21 mouse cellular contexts compared by ENCODE assay signal in genomic region chr3:145728336-145728735, GRCm38 (mm10). TPM values are rescaled to one million over a fixed set of nuclear protein-coding genes. Genes with fewer than 3 reads are reported as not detected.
DNase-seq lines count a peak whose midpoint lies in the region; ATAC-seq lines count a peak whose summit lies in the region.
"Had no signal": no experiment of that assay in that cellular context is flagged by ENCODE, and none has a peak within 500 bp of the region (broad histone marks: within the 10 kb centered on the region; RNA-seq: fewer than 3 reads in every experiment).

No protein-coding gene starts in this region.

- no peaks in the 10 kb centered on the region for H3K36me3 ChIP-seq in liver, embryonic 12.5 days
- H3K36me3 ChIP-seq: hindbrain, embryonic 15.5 days; limb, embryonic 15.5 days; midbrain, embryonic 13.5 days; neural tube, embryonic 15.5 days had no signal

- no peaks in the 10 kb centered on the region for H3K4me1 ChIP-seq in liver, embryonic 12.5 days
- H3K4me1 ChIP-seq: hindbrain, embryonic 15.5 days had no signal

- no peak for ATAC-seq in liver, embryonic 12.5 days
- ATAC-seq: forebrain, embryonic 14.5 days; intestine, embryonic 16.5 days; midbrain, embryonic 13.5 days had no signal

- intact Hi-C loops in gastrocnemius, postnatal 14 days (cut with DNase I; ENCODE audit: low total_unique reads): loop anchor here (5.0 kb wide), 1 partner anchor 146 kb away; no protein-coding TSS in a partner anchor

- peak; percentile 21 for DNase-seq in adrenal gland, postnatal 10 days
- no peak for DNase-seq in adrenal gland, postnatal 4 days (ENCODE audit: low spot score in 2 of 2)
- DNase-seq in gastrocnemius, postnatal 14 days: peak; percentile 23
- DNase-seq in gastrocnemius, adult 8-10 months (ENCODE audit: low spot score in 2 of 2): no peak
- peak; percentile 11 to 24 for DNase-seq in urinary bladder, adult 18-20 months (ENCODE audit: low spot score in 2 of 2)
- no peak for DNase-seq in urinary bladder, postnatal 4 days (ENCODE audit: low spot score in 2 of 2)
- DNase-seq in gonadal fat pad, adult 2 months (ENCODE audit: low read depth): peak; percentile 60
- DNase-seq: cerebellum, adult 9-10 months; embryo, embryonic 11 days; heart, adult 18-20 months; heart, postnatal 36 days; lung, postnatal 10 days; right cerebral cortex, postnatal 4 days had no signal

- 61% methylated on average over 8 of the region's 8 CpGs for WGBS in liver, embryonic 12.5 days (ENCODE audit: insufficient replicate concordance)

- no peak overlapping the region for H3K9ac ChIP-seq in liver, embryonic 12.5 days
- H3K9ac ChIP-seq: hindbrain, embryonic 15.5 days; limb, embryonic 15.5 days; midbrain, embryonic 13.5 days; neural tube, embryonic 15.5 days had no signal

- no peak overlapping the region for H3K4me2 ChIP-seq in liver, embryonic 12.5 days
- H3K4me2 ChIP-seq: hindbrain, embryonic 15.5 days; limb, embryonic 15.5 days; midbrain, embryonic 13.5 days; neural tube, embryonic 15.5 days had no signal

- H3K27ac ChIP-seq in liver, embryonic 12.5 days: no peak overlapping the region
- H3K27ac ChIP-seq: hindbrain, embryonic 15.5 days; limb, embryonic 15.5 days; midbrain, embryonic 13.5 days; neural tube, embryonic 15.5 days had no signal

- no peak overlapping the region for H3K4me3 ChIP-seq in liver, embryonic 12.5 days
- H3K4me3 ChIP-seq: hindbrain, embryonic 15.5 days; limb, embryonic 15.5 days; midbrain, embryonic 13.5 days; neural tube, embryonic 15.5 days had no signal

- no peaks in the 10 kb centered on the region for H3K9me3 ChIP-seq in liver, embryonic 12.5 days (replicated peaks)
- H3K9me3 ChIP-seq: hindbrain, embryonic 15.5 days; limb, embryonic 15.5 days; midbrain, embryonic 13.5 days had no signal

- no peaks in the 10 kb centered on the region for H3K27me3 ChIP-seq in liver, embryonic 12.5 days (replicated peaks)
- H3K27me3 ChIP-seq: hindbrain, embryonic 15.5 days; limb, embryonic 15.5 days; midbrain, embryonic 13.5 days; neural tube, embryonic 15.5 days had no signal

RNA-seq across cellular contexts. Expression of gene Ddah1, which starts 30.1 kb away (rescaled TPM):
- total RNA-seq in adrenal gland, postnatal 10 days (2021): 10 to 100 TPM; 11.0 to 13.7 TPM
- 10 to 100 TPM; 11.1 to 18.1 TPM for total RNA-seq in adrenal gland, postnatal 4 days (2021)
- total RNA-seq in gastrocnemius, postnatal 14 days (2021): 1 to 10 TPM; 6.7 to 9.6 TPM
- 1 to 10 TPM; 1.7 to 3.0 (median 2.2) TPM for total RNA-seq in gastrocnemius, adult 8-10 months (2022)
- polyA plus RNA-seq in gonadal fat pad, adult 2 months (2012; rRNA removed): 12.0 and 13.3 TPM in 2 replicates
- polyA plus RNA-seq in liver, embryonic 12.5 days (2016; fragmentation: Nextera tagmentation; extraction: Ambion mirVana): 31.9 and 36.4 TPM in 2 replicates
- total RNA-seq: megakaryocyte, adult 5-6 weeks had no signal

Comparison
In these comparisons a context has a peak if more than half of its experiments do, and no peak if none do; other contexts are left out.
1. DNase-seq: peak in adrenal gland, postnatal 10 days (single experiment), gastrocnemius, postnatal 14 days (single experiment), urinary bladder, adult 18-20 months (2 of 2) and gonadal fat pad, adult 2 months (single experiment); none in adrenal gland, postnatal 4 days (0 of 2), gastrocnemius, adult 8-10 months (0 of 2) and urinary bladder, postnatal 4 days (0 of 2).